Mouse (Mus musculus) MEL (cell line): ENCODE results near the gene Lxn.

ENCODE experiments used
- CHD1 ChIP-seq: IDR thresholded peaks from 2 replicates; pipeline ENCODE4 v1.6.1; 2012; ENCODE audit warnings: low read depth, mild to moderate bottlenecking, inconsistent platforms, low read length, improper control_type of control experiment
- CTCF ChIP-seq, 3 experiments: IDR thresholded peaks in 2 of 3; conservative IDR thresholded peaks in 1 of 3; 2 replicates each; pipeline ENCODE4 v1.5.1; 2011 to 2012; ENCODE audit warnings: low read length in 3 of 3, low read depth in 2 of 3, mild to moderate bottlenecking in 2 of 3, improper control_type of control experiment in 1 of 3, inconsistent platforms in 1 of 3, mixed read lengths in 1 of 3, moderate library complexity in 1 of 3; ENCODE audit not compliant: control insufficient read depth in 1 of 3, insufficient read depth in 1 of 3, poor library complexity in 1 of 3, severe bottlenecking in 1 of 3
- E2F4 ChIP-seq: IDR thresholded peaks from 2 replicates; pipeline ENCODE4 v1.6.1; 2011; ENCODE audit warnings: low read depth, low read length, improper control_type of control experiment, borderline replicate concordance
- GATA1 ChIP-seq: IDR thresholded peaks from 2 replicates; pipeline ENCODE4 v1.6.1; 2011; ENCODE audit warnings: low read depth, low read length, improper control_type of control experiment
- JUND ChIP-seq: IDR thresholded peaks from 2 replicates; pipeline ENCODE4 v1.6.1; 2011; ENCODE audit warnings: low read depth, mild to moderate bottlenecking, improper control_type of control experiment, low read length
- MAZ ChIP-seq: IDR thresholded peaks from 2 replicates; pipeline ENCODE4 v1.6.1; 2012; ENCODE audit warnings: low read depth, mild to moderate bottlenecking, inconsistent platforms, low read length, improper control_type of control experiment
- POLR2A ChIP-seq, 2 experiments: IDR thresholded peaks; 2 replicates each; pipeline ENCODE4 v1.6.1; 2011 to 2012; ENCODE audit warnings: low read length in 2 of 2, mild to moderate bottlenecking in 2 of 2, control low read depth in 1 of 2, improper control_type of control experiment in 1 of 2, low read depth in 1 of 2, moderate library complexity in 1 of 2; ENCODE audit not compliant: control insufficient read depth in 1 of 2, insufficient read depth in 1 of 2, poor library complexity in 1 of 2
- POLR2AphosphoS5 ChIP-seq: IDR thresholded peaks from 2 replicates; pipeline ENCODE4 v1.6.1; 2012; ENCODE audit warnings: low read depth, borderline replicate concordance, mild to moderate bottlenecking, inconsistent platforms, low read length, moderate library complexity, mixed read lengths
- RCOR1 ChIP-seq: IDR thresholded peaks from 2 replicates; pipeline ENCODE4 v1.6.1; 2012; ENCODE audit warnings: low read depth, mild to moderate bottlenecking, inconsistent platforms, low read length, improper control_type of control experiment
- TAL1 ChIP-seq: IDR thresholded peaks from 2 replicates; pipeline ENCODE4 v1.6.1; 2012; ENCODE audit warnings: mild to moderate bottlenecking, inconsistent platforms, low read length, moderate library complexity, mixed read lengths
- TBP ChIP-seq: IDR thresholded peaks from 2 replicates; pipeline ENCODE4 v1.8.0; 2011; ENCODE audit warnings: low read depth, low read length, improper control_type of control experiment
- USF1 ChIP-seq: IDR thresholded peaks from 2 replicates; pipeline ENCODE4 v1.6.1; 2014; ENCODE audit warnings: low read depth, mild to moderate bottlenecking, inconsistent platforms, low read length, improper control_type of control experiment, moderate library complexity
- ZC3H11A ChIP-seq: IDR thresholded peaks from 2 replicates; pipeline ENCODE4 v1.6.1; 2012; ENCODE audit warnings: low read depth, mild to moderate bottlenecking, inconsistent platforms, low read length, improper control_type of control experiment

- TF ChIP-seq TAL1 = no peak
- no peak for TF ChIP-seq MAZ
- TF ChIP-seq CTCF (IDR thresholded peaks at IDR 0.05 in 2 of 3, conservative IDR thresholded peaks at IDR 0.05 in 1 of 3; ENCODE audit: control insufficient read depth in 1 of 3, insufficient read depth in 1 of 3, low read depth in 2 of 3, low read length in 3 of 3, poor library complexity in 1 of 3, severe bottlenecking in 1 of 3) = no peak
- TF ChIP-seq POLR2A (IDR thresholded peaks at IDR 0.05; ENCODE audit: control insufficient read depth in 1 of 2, insufficient read depth in 1 of 2, low read depth in 1 of 2, low read length in 2 of 2, poor library complexity in 1 of 2) = no peak
- TF ChIP-seq CHD1 = no peak
- no peak for TF ChIP-seq GATA1
- TF ChIP-seq USF1 = no peak
- no peak for TF ChIP-seq RCOR1
- TF ChIP-seq ZC3H11A = no peak
- no peak for TF ChIP-seq TBP
- no peak for TF ChIP-seq POLR2AphosphoS5
- TF ChIP-seq JUND = no peak
- no peak for TF ChIP-seq E2F4
Observed at GRCm38 (mm10) chr3:67482400-67482799, 18.7 kb upstream of the Lxn start.
